Mouse (Mus musculus): Measurements from ENCODE around the gene Ddx23. TPM values are rescaled to one million over a fixed set of nuclear protein-coding genes. Genes with fewer than 3 reads are reported as not detected.

The Ddx23 gene
- polyA plus RNA-seq, 1 experiment = 31.8 TPM

GRCm38 (mm10) chr15:98622199-98622598 lies 40.5 kb downstream of the Ddx23 start:
- no peaks in the 10 kb centered on the region for H3K36me3 ChIP-seq (ENCODE audit: control insufficient read depth, insufficient read depth, low read length)
- 0 out of 2 replicates have a peak, but pooled peaks cover 1% of the 10 kb centered on the region for H3K27me3 ChIP-seq (ENCODE audit: control insufficient read depth, insufficient read depth, low read length)
- H3K27ac ChIP-seq (ENCODE audit: insufficient read depth, low read length) = no peak overlapping the region
- no peak overlapping the region for H3K4me3 ChIP-seq (ENCODE audit: extremely low read depth, insufficient read depth, insufficient read length)
- 25% methylated on average over 7 of the region's 7 CpGs for WGBS
- DNase-seq (ENCODE audit: low read depth in 1 of 2, low spot score in 2 of 2) = no peak
- TF ChIP-seq CTCF (IDR thresholded peaks at IDR 0.05; ENCODE audit: extremely low read depth, insufficient read depth, insufficient read length, insufficient replicate concordance) (no peak), POLR2A (IDR thresholded peaks at IDR 0.05; ENCODE audit: low read depth, low read length) (no peak)
- H3K4me1 ChIP-seq (ENCODE audit: control insufficient read depth, insufficient read depth, insufficient read length) = no peaks in the 10 kb centered on the region; the same call in 1 of the 2 replicates

DNA sequence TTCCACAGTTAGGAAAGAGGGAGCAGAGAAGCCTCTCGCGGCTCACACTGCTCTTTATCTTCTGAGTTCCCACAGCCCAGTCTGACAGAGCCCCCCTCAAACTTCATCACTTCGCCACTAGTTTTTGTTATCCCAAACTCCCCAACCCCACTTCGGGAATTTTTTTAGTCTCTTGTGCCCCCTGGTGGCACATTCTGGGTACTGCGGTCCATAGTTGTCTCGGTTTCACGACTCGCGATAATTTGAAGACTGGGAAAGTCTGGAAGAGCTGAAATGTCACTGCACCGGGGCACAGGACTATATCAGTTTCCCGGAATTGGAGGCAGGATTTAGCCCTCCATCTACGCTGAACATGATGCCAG lies 45.5 kb downstream of the Ddx23 start:
- H3K27me3 ChIP-seq (ENCODE audit: control insufficient read depth, insufficient read depth, low read length) = no peaks in the 10 kb centered on the region
- DNase-seq (ENCODE audit: low read depth in 1 of 2, low spot score in 2 of 2) = peak in 1 of 2 experiments; percentile 48
- no peaks in the 10 kb centered on the region for H3K4me1 ChIP-seq (ENCODE audit: control insufficient read depth, insufficient read depth, insufficient read length)
- no peak for TF ChIP-seq POLR2A (IDR thresholded peaks at IDR 0.05; ENCODE audit: low read depth, low read length)
- peak; percentile 53; the same call in 1 of the 2 replicates for TF ChIP-seq CTCF (IDR thresholded peaks at IDR 0.05; ENCODE audit: extremely low read depth, insufficient read depth, insufficient read length, insufficient replicate concordance)
- no peaks in the 10 kb centered on the region for H3K36me3 ChIP-seq (ENCODE audit: control insufficient read depth, insufficient read depth, low read length)
- no peak overlapping the region for H3K4me3 ChIP-seq (ENCODE audit: extremely low read depth, insufficient read depth, insufficient read length)
- 2% methylated on average over 12 of the region's 12 CpGs for WGBS
- H3K27ac ChIP-seq (ENCODE audit: insufficient read depth, low read length) = no peak overlapping the region

GRCm38 (mm10) chr15:98616362-98617175 lies 46.1 kb downstream of the Ddx23 start:
- Histone ChIP-seq H3K4me3 (ENCODE audit: extremely low read depth, insufficient read depth, insufficient read length) (no peak overlapping the region), H3K27me3 (ENCODE audit: control insufficient read depth, insufficient read depth, low read length) (no peaks in the 10 kb centered on the region), H3K36me3 (ENCODE audit: control insufficient read depth, insufficient read depth, low read length) (no peaks in the 10 kb centered on the region), H3K27ac (ENCODE audit: insufficient read depth, low read length) (no peak overlapping the region), H3K4me1 (ENCODE audit: control insufficient read depth, insufficient read depth, insufficient read length) (no peaks in the 10 kb centered on the region)
- DNase-seq (ENCODE audit: low read depth in 1 of 2, low spot score in 2 of 2) = no peak
- TF ChIP-seq CTCF (IDR thresholded peaks at IDR 0.05; ENCODE audit: extremely low read depth, insufficient read depth, insufficient read length, insufficient replicate concordance) = no peak
- TF ChIP-seq POLR2A (IDR thresholded peaks at IDR 0.05; ENCODE audit: low read depth, low read length) = no peak
- 65% methylated on average over 20 of the region's 20 CpGs for WGBS

- Histone ChIP-seq H3K4me3 (ENCODE audit: extremely low read depth, insufficient read depth, insufficient read length) (no peak overlapping the region), H3K4me1 (ENCODE audit: control insufficient read depth, insufficient read depth, insufficient read length) (no peaks in the 10 kb centered on the region), H3K27ac (ENCODE audit: insufficient read depth, low read length) (no peak overlapping the region), H3K36me3 (ENCODE audit: control insufficient read depth, insufficient read depth, low read length) (no peaks in the 10 kb centered on the region), H3K27me3 (ENCODE audit: control insufficient read depth, insufficient read depth, low read length) (no peaks in the 10 kb centered on the region)
- WGBS = 79% methylated on average over 6 of the region's 6 CpGs
- no peak for TF ChIP-seq POLR2A (IDR thresholded peaks at IDR 0.05; ENCODE audit: low read depth, low read length)
- TF ChIP-seq CTCF (IDR thresholded peaks at IDR 0.05; ENCODE audit: extremely low read depth, insufficient read depth, insufficient read length, insufficient replicate concordance) = no peak
- no peak for DNase-seq (ENCODE audit: low read depth in 1 of 2, low spot score in 2 of 2)
Measured at GRCm38 (mm10) chr15:98615751-98616150, 46.9 kb downstream of the Ddx23 start.

DNA sequence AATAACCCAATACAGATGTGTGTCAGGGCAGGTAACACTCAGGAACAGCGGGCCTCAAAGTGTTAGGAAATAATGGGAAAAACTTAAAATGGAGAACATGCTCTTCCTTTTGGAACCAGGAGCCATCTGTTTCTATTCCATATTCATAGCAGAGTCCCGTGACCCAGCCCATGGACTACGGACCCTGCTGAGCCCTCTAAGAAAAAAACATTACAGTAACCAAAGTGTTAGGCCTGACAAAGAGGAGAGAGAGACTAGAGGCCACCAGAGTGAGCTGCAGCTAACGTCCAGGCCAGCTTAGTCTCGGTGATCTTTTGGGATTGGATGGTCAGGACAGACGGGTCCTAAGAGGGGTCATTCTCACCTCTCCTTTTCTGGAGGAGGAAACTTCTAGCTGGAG lies 47.7 kb downstream of the Ddx23 start:
- WGBS = 87% methylated on average over 6 of the region's 6 CpGs
- H3K27ac ChIP-seq (ENCODE audit: insufficient read depth, low read length) = no peak overlapping the region
- no peaks in the 10 kb centered on the region for H3K27me3 ChIP-seq (ENCODE audit: control insufficient read depth, insufficient read depth, low read length)

GRCm38 (mm10) chr15:98614551-98614950 lies 48.1 kb downstream of the Ddx23 start:
- 80% methylated on average over 9 of the region's 9 CpGs for WGBS

More for the DNA sequence above, 47.7 kb downstream of the Ddx23 start:
- H3K36me3 ChIP-seq (ENCODE audit: control insufficient read depth, insufficient read depth, low read length) = no peaks in the 10 kb centered on the region
- H3K4me1 ChIP-seq (ENCODE audit: control insufficient read depth, insufficient read depth, insufficient read length) = no peaks in the 10 kb centered on the region
- TF ChIP-seq CTCF (IDR thresholded peaks at IDR 0.05; ENCODE audit: extremely low read depth, insufficient read depth, insufficient read length, insufficient replicate concordance) (no peak), POLR2A (IDR thresholded peaks at IDR 0.05; ENCODE audit: low read depth, low read length) (no peak)
- no peak overlapping the region for H3K4me3 ChIP-seq (ENCODE audit: extremely low read depth, insufficient read depth, insufficient read length)
- DNase-seq (ENCODE audit: low read depth in 1 of 2, low spot score in 2 of 2) = no peak

DNA sequence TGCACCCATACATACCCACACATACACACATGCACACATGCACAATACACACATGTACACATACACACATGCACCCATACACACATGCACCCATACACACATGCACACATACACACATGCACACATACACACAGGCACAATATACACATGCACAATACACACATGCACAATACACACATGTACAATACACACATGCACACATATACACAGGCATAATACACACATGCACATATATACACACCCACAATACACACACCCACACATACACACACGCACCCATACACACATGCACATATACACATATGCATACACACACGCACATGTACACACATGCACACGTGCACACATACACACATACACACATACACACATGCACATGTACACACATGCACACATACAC lies 50.5 kb downstream of the Ddx23 start:
- no peak for TF ChIP-seq CTCF (IDR thresholded peaks at IDR 0.05; ENCODE audit: extremely low read depth, insufficient read depth, insufficient read length, insufficient replicate concordance)
- no peak for TF ChIP-seq POLR2A (IDR thresholded peaks at IDR 0.05; ENCODE audit: low read depth, low read length)
- H3K36me3 ChIP-seq (ENCODE audit: control insufficient read depth, insufficient read depth, low read length) = no peaks in the 10 kb centered on the region
- no peak overlapping the region for H3K4me3 ChIP-seq (ENCODE audit: extremely low read depth, insufficient read depth, insufficient read length)
- peaks cover 10% of the 10 kb centered on the region for H3K27me3 ChIP-seq (ENCODE audit: control insufficient read depth, insufficient read depth, low read length)
- 95% methylated on average over 3 of the region's 3 CpGs for WGBS
- no peak for DNase-seq (ENCODE audit: low read depth in 1 of 2, low spot score in 2 of 2)
- H3K4me1 ChIP-seq (ENCODE audit: control insufficient read depth, insufficient read depth, insufficient read length) = no peaks in the 10 kb centered on the region; the same call in 1 of the 2 replicates
- no peak overlapping the region for H3K27ac ChIP-seq (ENCODE audit: insufficient read depth, low read length)

More at GRCm38 (mm10) chr15:98614551-98614950, 48.1 kb downstream of the Ddx23 start:
- peaks cover under 1% of the 10 kb centered on the region; the same call in 1 of the 2 replicates for H3K27me3 ChIP-seq (ENCODE audit: control insufficient read depth, insufficient read depth, low read length)
- no peaks in the 10 kb centered on the region; the same call in 1 of the 2 replicates for H3K4me1 ChIP-seq (ENCODE audit: control insufficient read depth, insufficient read depth, insufficient read length)
- no peak for DNase-seq (ENCODE audit: low read depth in 1 of 2, low spot score in 2 of 2)
- H3K4me3 ChIP-seq (ENCODE audit: extremely low read depth, insufficient read depth, insufficient read length) = no peak overlapping the region
- TF ChIP-seq CTCF (IDR thresholded peaks at IDR 0.05; ENCODE audit: extremely low read depth, insufficient read depth, insufficient read length, insufficient replicate concordance) (no peak), POLR2A (IDR thresholded peaks at IDR 0.05; ENCODE audit: low read depth, low read length) (no peak)
- no peak overlapping the region for H3K27ac ChIP-seq (ENCODE audit: insufficient read depth, low read length)
- H3K36me3 ChIP-seq (ENCODE audit: control insufficient read depth, insufficient read depth, low read length) = no peaks in the 10 kb centered on the region

Data from spleen, adult 2 months (tissue).